Mouse (Mus musculus): ENCODE data around the gene Eps8.

GRCm38 (mm10) chr6:137497208-137497835 lies 157.4 kb downstream of the Eps8 start:
- TF ChIP-seq JUND (IDR thresholded peaks at IDR 0.05; ENCODE audit: low read depth, low read length) (no peak), TAL1 (IDR thresholded peaks at IDR 0.05; ENCODE audit: low read length) (no peak)
